Mouse (Mus musculus) embryonic facial prominence, embryonic 11.5 days (tissue): ENCODE results near the gene Ilk. TPM values are rescaled to one million over a fixed set of nuclear protein-coding genes. Genes with fewer than 3 reads are reported as not detected.

ENCODE experiments used
- ATAC-seq: fragments of 200-750 bp; cut with Nextera tagmentation; replicated peaks from 2 replicates; pipeline ENCODE4 v1.8.0; 2017; ENCODE audit warnings: low read depth; ENCODE audit not compliant: insufficient number of reproducible peaks, low FRiP score, low TSS enrichment
- DNase-seq: peaks from one replicate; pipeline ENCODE4 v3.0.0-alpha.2; 2015; ENCODE audit warnings: low spot score
- H3K27ac ChIP-seq: fragments of 300-500 bp; sonication (generic); replicated peaks from 2 replicates; pipeline ENCODE4 v1.5.1; 2014; ENCODE audit warnings: mild to moderate bottlenecking, low read depth, low read length, control low read depth
- H3K27me3 ChIP-seq: fragments of 300-500 bp; sonication (generic); 2 replicates; pipeline ENCODE4 v1.6.1; 2014; ENCODE audit warnings: mild to moderate bottlenecking, low read length, moderate library complexity, mixed read lengths; ENCODE audit not compliant: control insufficient read depth, insufficient read depth
- H3K36me3 ChIP-seq: fragments of 300-500 bp; sonication (generic); replicated peaks from 2 replicates; pipeline ENCODE4 v1.6.1; 2014; ENCODE audit warnings: low read depth, mild to moderate bottlenecking, low read length, moderate library complexity, mixed read lengths; ENCODE audit not compliant: control insufficient read depth, insufficient read depth
- H3K4me1 ChIP-seq: fragments of 300-500 bp; sonication (generic); 2 replicates; pipeline ENCODE4 v1.6.1; 2014; ENCODE audit warnings: low read length, mixed read lengths; ENCODE audit not compliant: control insufficient read depth, insufficient read depth
- H3K4me2 ChIP-seq: fragments of 300-500 bp; sonication (generic); 2 replicates; pipeline ENCODE4 v1.6.1; 2014; ENCODE audit warnings: low read depth, mild to moderate bottlenecking, control low read depth, low read length, moderate library complexity
- H3K4me3 ChIP-seq: fragments of 300-500 bp; sonication (generic); 2 replicates; pipeline ENCODE4 v1.5.1; 2014; ENCODE audit warnings: low read depth, low read length, control low read depth
- H3K9ac ChIP-seq: fragments of 300-500 bp; sonication (generic); replicated peaks from 2 replicates; pipeline ENCODE4 v1.6.1; 2014; ENCODE audit warnings: mild to moderate bottlenecking, control low read depth, low read length
- H3K9me3 ChIP-seq: fragments of 300-500 bp; sonication (generic); replicated peaks from 2 replicates; pipeline ENCODE4 v1.6.1; 2016; ENCODE audit warnings: mild to moderate bottlenecking, low read length, inconsistent platforms, mixed read lengths; ENCODE audit not compliant: control insufficient read depth
- WGBS: fragments of 180-500 bp; shearing (Covaris S2); extraction: QIAGEN DNeasy Blood & Tissue Kit; methylation state at CpG from one replicate; pipeline ENCODE4 v1.1.7; 2014; 5-methylcytosine and 5-hydroxymethylcytosine counted together
- polyA plus RNA-seq: library from polyadenylated mRNA; unstranded; fragments of >200 nt; fragmentation: Nextera tagmentation; extraction: Ambion mirVana; gene quantifications from 2 replicates; pipeline ENCODE4 v1.2.1, GENCODE M21; 2014

The Ilk gene
- polyA plus RNA-seq, 1 experiment from 2014 or later: 239 TPM

DNA sequence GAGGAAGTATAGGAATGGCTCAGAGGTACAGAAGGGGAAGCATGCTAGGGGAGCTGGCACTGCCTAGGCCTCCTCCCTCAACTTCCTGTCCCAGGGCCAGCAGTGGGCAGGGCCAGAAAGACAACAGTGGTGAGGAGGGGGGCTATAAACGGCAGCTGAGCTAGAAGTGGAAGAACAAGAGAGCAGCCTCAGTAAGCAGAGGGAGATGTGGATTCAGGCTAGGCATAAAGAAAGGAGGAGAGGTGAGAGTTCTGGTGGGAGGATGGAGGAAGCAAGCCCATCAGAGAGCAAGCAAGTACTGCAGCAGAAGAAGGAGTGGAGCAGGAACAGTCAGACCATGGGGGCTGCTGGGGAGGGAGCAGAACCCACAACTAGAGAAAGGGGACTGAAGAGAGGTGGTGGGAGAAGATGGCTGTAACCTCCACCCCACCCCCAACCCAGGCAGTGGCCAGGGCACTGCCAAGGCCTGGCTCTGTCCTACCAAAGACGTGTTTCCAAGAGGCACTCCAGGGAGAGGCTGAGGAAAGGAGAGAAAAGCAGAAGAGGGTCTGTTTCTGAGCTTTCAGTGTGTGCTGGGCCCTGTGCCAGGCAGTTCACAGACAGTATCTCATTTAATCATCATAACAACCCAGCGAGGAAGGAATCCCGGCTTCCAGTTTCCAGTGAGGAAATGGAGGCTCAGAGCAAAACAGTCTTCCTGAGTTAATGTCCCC, 42.3 kb downstream of the Ilk start:
- Histone ChIP-seq H3K27me3 (no peaks in the 10 kb centered on the region), H3K4me2 (peak overlapping the region; percentile 28), H3K27ac (peak overlapping the region; percentile 95), H3K9me3 (no peaks in the 10 kb centered on the region), H3K36me3 (no peaks in the 10 kb centered on the region; the same call in 1 of the 2 replicates), H3K9ac (peak overlapping the region; percentile 58), H3K4me1 (peaks cover 4% of the 10 kb centered on the region; the same call in 1 of the 2 replicates), H3K4me3 (peak overlapping the region; percentile 29)
- DNase-seq: peak; percentile 73
- 10% methylated on average over 4 of the region's 4 CpGs for WGBS
- peak; percentile 92 for ATAC-seq

DNA sequence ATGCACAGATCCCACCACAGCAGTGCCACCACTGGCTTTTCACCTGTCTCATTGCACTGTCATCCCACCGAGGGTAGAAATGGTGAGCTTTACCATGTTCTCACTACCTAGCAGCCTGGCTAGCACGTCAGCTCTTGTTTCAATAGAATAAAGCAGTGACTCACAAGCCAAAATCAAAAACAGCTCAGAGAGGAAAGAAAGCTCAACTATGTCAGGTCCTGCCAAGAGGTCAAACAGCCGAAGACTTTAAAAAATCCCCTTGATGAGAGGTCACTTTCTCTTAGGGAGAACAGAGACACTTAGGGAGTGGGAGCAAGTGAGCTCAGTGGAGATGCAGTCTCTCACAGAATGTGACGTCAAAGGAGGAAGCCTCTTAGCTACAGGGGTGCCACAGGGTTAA, 47.5 kb downstream of the Ilk start:
- H3K9me3 ChIP-seq: no peaks in the 10 kb centered on the region
- WGBS: 23% methylated on average over 4 of the region's 4 CpGs
- no peak overlapping the region for H3K27ac ChIP-seq
- H3K27me3 ChIP-seq: no peaks in the 10 kb centered on the region
- peaks cover 4% of the 10 kb centered on the region for H3K4me1 ChIP-seq
- H3K4me2 ChIP-seq: no peak overlapping the region
- H3K9ac ChIP-seq: no peak overlapping the region
- no peak overlapping the region for H3K4me3 ChIP-seq
- DNase-seq (no peak), ATAC-seq (no peak)
- no peaks in the 10 kb centered on the region; the same call in 1 of the 2 replicates for H3K36me3 ChIP-seq

DNA sequence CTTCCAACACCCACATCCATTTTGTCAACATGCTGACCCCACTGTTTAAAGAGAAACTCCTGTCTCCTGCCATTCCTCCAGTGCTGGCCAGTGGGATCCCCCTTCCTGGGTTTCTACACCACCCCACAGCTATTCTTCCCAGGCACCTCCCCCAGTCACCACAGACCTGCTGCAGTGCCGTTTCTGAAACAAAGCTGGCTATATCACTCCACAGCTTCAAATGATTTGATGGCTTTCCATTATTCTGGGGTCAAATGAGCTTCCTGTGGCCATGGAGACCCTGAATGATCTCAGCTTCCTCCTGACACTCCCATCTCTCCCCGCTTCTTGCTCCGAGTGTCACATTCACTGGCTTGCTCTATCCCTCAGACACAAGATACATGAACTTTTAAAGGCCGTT, 48.2 kb downstream of the Ilk start:
- H3K36me3 ChIP-seq: no peaks in the 10 kb centered on the region; the same call in 1 of the 2 replicates
- no peak overlapping the region for H3K4me3 ChIP-seq
- no peak overlapping the region for H3K27ac ChIP-seq
- H3K4me2 ChIP-seq: no peak overlapping the region
- no peaks in the 10 kb centered on the region for H3K27me3 ChIP-seq
- ATAC-seq: no peak
- no peak overlapping the region for H3K9ac ChIP-seq
- H3K4me1 ChIP-seq: peaks cover 3% of the 10 kb centered on the region
- no peak for DNase-seq
- no peaks in the 10 kb centered on the region for H3K9me3 ChIP-seq
- WGBS: 17% methylated on average over 4 of the region's 4 CpGs

DNA sequence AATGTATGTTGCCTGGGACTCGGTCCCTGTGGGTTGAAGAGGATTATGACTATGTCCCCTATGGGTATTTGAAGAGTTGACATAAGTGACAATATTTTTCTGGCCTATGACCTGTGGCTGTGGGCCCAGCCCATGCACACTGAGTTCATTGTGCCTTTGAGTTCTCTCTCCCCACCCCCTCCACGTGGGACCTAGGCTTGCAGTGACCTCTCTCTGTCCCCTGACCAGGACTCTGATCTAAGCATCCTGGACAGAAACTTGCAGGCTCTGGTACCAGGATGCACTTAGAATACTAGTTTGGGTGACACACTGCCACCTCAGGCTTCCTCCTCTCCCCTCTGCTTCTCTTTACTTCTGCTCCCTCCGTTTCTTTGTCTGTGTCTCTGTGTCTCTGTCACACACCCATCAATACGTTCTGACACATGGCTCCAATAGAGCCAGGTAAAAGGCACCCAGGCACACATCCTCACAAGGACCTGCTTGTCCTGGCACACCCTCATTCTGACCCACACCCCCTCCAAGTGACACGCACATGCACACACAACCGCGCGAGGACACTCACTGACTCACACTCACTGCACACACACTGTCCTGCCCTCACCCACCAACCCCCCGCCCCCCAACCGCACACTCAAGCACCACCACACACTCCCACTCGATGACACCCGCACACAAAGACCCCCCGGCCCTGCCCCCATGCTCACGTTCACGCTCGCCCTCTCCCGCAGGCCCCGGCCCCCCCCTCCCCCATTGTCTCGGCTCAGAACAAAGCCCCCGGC, 50.3 kb downstream of the Ilk start:
- Histone ChIP-seq H3K27me3 (no peaks in the 10 kb centered on the region), H3K36me3 (no peaks in the 10 kb centered on the region; the same call in 1 of the 2 replicates), H3K4me2 (peak overlapping the region; percentile 73), H3K9me3 (no peaks in the 10 kb centered on the region), H3K4me3 (peak overlapping the region; percentile 94), H3K4me1 (peaks cover 3% of the 10 kb centered on the region), H3K27ac (peak overlapping the region; percentile 95), H3K9ac (peak overlapping the region; percentile 99)
- DNase-seq (peak; percentile 37), ATAC-seq (peak; percentile 74)
- WGBS: 4% methylated on average over 20 of the region's 20 CpGs

DNA sequence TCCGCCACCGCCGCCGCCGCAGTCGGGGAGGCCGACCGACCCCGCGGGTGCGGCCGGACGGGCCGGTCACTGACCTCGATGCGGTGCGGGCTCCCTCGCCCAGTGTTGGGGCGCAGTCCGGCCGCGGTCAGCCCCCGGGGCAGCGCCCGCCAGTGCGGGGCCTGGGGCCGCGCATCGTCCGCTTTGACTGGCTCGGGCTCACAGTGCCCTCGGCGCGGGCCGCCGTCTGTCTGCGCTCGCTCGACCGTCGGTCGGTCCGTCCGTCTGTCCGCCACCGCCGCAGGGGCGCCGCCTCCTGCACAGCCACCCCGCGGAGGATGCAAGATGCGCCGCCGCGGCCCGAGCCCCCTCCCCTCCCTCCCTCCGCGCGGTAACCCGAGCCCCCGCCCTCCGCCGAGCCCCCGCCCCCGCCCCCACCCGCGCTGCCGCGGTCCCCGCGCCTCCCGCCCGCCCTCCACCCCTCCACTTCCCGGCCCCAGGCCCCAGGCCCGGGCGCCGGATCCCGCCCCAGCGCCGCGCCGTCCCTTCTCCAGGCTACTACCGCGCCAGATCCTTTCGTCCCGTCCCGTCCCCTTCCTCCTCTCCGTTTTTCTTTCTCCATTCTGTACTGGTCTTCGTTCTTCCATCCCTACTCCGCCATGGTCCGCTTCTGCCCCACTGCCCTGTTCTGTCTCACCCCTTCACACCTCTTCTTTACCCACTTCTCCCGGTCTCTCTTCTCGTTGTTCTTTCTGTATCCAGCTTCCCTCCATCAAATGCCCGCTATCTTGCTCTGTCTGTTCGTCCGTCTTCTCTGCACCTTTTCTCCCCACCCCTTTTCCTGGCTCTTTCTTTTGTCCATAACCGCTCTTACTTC, 51.1 kb downstream of the Ilk start, which contains the start of gene Dchs1:
Dchs1 (minus strand) TSS at position 370 of the 856 bp plus-strand sequence.
- peak; percentile 70 for DNase-seq
- H3K4me1 ChIP-seq: peaks cover 3% of the 10 kb centered on the region
- peak within 1 kb of the TSS; percentile 94 for H3K4me3 ChIP-seq

DNA sequence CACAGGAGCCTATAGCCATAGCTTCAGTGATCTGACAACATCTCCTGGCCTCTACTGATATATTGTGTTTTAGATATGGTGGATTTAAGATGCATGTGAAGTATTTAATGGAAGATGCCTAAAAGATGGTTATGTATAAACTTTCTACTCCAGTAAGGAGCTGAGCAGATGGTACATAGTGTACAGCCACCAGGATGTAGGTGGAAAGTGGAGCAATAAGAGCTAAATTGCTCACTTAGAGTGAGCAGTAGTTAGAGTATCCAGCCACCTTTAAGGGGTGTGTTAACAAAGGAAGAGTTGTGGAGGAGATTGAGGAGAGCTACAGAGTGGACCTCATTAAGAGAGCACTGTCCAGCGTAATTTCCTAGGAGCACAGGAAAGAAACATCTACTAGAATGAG, 54.8 kb downstream of the Ilk start:
- H3K9me3 ChIP-seq: no peaks in the 10 kb centered on the region
- no peaks in the 10 kb centered on the region; the same call in 1 of the 2 replicates for H3K4me1 ChIP-seq
- no peak for ATAC-seq
- no peak overlapping the region for H3K9ac ChIP-seq
- H3K27me3 ChIP-seq: no peaks in the 10 kb centered on the region
- DNase-seq: no peak
- WGBS: 85% methylated on average over 1 of the region's 1 CpGs
- no peak overlapping the region for H3K4me2 ChIP-seq
- no peaks in the 10 kb centered on the region for H3K36me3 ChIP-seq
- no peak overlapping the region for H3K4me3 ChIP-seq
- H3K27ac ChIP-seq: no peak overlapping the region

More for the DNA sequence above, 51.1 kb downstream of the Ilk start, which contains the start of gene Dchs1:
- ATAC-seq: peak; percentile 82
- Histone ChIP-seq H3K9ac (peak within 1 kb of the TSS; percentile 99), H3K36me3 (no peaks in the 10 kb centered on the region), H3K9me3 (no peaks in the 10 kb centered on the region), H3K27me3 (no peaks in the 10 kb centered on the region), H3K4me2 (peak within 1 kb of the TSS; percentile 73), H3K27ac (peak within 1 kb of the TSS; percentile 95)
- 1% methylated on average over 31 of the region's 97 CpGs for WGBS
